Mouse (Mus musculus) right cerebral cortex, postnatal 10 days (tissue): ENCODE measurements around the gene Asb11.

Experiments
- DNase-seq, 2 experiments: peaks; one replicate each; pipeline ENCODE4 v3.0.0; 2021; ENCODE audit warnings: low spot score in 2 of 2

The Asb11 gene

DNA sequence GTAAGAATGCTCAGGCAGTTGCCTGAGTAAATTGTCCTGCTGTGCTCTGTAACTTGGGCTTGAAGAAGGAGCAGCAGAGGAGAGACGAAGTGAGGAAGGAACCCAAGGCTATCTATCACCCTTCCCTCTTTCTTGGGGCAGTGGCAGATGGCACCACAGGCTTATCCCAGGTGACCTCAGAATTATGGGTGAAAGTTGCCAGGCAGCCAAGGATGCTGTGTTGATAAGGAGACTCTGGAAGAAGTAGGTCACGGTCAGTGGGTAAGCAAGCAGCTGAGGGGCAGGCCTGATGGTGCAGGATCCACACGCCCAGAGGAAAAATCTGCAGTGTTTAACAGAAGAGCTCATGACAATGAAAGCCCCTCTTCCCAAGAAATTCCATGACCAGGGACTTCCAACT lies 4.5 kb downstream of the Asb11 start:
- DNase-seq, result no peak

DNA sequence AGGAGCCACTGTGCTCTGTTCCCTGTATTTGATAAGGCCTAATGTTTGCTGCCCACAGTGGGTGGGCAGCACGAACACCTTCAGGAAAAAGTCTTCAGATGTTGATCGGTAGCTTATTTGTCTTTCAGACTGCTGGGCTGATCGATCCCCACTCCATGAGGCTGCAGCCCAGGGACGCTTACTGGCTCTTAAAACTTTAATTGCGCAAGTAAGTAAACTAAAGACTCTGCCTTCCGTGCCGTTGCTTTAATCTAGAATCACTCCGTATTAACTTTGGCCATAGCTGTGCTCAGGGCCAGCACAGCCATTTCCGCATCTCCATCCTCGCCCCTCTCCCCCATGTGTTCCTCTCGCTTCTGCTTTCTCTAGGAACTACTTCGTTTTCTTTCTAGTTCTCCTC lies 8.8 kb downstream of the Asb11 start:
- DNase-seq, result no peak

DNA sequence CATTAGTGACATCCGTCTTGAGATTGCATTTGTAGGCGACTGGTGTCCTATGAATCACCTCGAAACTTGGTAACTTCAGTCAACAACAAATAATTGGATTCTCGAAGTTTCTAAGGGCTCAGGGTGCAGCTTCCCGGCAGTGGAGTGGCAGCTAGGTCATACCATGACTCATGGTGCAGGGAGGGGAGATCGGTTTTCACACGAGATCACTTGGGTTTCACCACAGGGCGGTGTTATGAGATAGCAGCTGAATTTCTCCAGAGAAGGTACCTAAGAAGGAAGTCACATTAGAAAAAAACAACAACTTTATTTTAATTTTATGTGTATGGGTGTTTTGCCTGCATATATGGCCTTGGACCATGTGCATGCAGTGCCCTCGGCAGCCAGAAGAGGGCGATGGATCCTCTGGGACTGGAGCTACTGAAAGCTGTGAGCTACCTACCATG lies 9.3 kb downstream of the Asb11 start:
- no peak for DNase-seq

DNA sequence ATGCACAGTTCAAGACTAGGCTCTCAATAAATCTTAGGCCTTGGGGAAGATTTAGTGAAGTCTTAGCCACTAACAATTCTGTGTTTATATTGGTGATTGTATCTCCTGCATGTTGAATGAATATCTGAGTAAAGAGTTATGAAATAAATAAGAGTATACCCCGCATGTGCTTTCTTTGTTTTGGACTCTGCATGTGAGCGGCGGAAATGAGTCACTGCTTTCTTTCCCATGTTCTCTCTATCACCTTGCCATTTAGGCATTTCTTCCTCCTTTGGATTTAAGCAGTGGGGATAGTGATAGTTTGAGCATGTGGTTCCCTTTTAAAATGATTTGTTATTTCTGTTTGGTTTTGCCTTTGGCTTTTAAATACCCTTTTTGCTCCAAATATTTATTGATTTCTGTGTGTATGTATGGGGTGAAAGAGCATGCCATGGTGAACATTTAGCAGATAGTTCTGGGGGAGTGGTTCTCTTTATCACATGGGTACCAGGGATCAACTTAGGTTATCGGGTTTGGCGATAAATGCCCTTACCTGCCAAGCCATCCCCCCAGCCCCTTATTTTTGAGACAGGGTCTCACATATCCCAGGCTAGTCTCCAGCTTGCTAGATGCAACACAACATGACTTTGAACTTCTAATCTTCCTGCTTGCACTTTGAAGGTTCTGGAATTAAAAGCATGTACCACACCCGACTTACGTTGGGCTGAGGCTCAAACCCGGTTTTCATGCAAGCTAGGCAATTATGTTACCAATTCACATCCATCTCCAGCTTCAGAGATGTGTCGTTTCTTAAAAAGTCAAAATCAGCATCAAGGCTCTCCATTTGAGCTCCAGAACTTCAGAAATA lies 10.3 kb downstream of the Asb11 start:
- no peak for DNase-seq

DNA sequence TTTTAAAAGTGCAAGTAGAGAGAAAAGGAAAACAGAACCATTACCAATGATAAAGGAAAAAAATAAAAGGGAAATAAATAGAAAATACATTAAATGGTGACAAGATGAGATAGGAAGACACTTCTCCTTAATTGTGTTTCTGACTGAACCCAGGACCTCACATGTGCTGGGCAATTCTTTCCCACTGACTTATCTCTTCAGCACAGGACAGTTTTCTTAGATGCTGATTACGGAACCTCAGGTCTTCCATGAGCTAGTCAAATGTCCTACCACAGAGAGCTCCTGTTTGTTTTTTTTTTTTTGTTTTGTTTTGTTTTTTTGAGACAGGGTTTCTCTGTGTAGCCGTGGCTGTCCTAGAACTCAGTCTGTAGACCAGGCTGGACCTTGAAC lies 10.9 kb downstream of the Asb11 start:
- no peak for DNase-seq

DNA sequence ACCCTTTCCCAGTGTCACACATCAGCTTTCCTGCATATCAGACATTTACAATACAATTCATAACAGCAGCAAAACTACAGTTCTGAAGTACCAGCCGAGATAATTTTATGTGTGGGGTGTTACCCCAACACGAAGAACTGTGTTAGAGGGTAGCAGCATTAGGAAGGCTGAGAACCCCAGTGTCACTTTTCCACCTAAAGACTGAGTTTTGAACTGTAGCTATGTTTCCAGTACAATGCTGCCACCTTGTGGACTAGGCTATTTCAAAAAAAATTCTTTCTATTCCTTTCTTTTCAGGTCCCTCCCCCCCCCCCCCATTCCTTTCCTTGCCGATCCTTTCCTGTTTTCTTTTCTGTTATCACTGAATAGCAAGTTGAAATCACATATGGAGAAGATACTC lies 12.4 kb downstream of the Asb11 start:
- peak in 1 of 2 experiments; percentile 32 for DNase-seq

DNA sequence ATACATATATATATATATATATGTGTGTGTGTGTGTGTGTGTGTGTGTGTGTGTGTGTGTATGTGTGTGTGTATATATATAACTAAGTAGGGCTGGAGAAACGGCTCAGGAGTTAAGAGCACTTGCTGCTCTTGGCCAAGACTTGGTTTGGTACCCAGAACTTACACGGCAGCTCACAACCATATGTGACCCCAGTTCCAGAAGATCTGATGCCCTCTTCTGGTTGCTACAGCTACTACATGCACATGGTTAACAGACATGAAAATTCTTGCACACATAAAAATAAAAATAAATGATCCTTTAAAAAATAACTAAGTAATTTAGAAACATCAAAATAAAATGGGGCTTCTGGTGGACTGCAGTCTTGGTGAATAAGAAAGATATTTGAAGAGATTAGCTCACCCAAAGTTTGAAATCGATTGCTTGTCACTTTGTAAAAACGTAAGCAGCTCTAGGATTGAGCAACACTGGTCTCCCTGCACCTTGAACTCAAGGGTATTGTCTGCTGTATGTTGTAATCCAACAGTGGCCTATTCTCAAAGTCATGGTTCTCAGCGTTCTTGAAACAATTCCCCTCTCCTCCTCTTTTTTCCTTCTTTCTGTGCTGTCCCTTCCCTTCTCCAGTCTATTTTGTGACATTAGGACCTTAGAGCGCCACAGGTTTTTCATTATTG lies 22.5 kb downstream of the Asb11 start:
- DNase-seq, result no peak

DNA sequence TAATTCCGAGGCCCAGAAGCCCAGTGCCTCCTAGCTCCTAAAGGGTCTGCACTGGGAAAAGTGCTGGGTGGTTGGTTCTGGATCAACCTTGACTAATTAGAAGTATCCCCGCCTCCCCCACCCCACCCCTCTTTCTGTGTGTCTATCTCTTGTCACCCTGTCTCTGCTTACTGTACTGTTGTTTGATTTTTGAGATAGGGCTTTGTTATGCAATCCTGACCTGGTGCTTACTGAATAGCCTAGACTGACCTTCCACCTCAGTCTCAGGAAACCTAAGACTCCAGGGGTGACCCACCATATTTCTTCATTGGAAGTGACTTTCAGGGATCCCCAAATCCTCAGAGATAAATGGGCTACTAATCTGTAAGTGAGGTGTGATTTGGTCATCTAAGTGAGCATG lies 65.5 kb downstream of the Asb11 start:
- DNase-seq, result no peak

DNA sequence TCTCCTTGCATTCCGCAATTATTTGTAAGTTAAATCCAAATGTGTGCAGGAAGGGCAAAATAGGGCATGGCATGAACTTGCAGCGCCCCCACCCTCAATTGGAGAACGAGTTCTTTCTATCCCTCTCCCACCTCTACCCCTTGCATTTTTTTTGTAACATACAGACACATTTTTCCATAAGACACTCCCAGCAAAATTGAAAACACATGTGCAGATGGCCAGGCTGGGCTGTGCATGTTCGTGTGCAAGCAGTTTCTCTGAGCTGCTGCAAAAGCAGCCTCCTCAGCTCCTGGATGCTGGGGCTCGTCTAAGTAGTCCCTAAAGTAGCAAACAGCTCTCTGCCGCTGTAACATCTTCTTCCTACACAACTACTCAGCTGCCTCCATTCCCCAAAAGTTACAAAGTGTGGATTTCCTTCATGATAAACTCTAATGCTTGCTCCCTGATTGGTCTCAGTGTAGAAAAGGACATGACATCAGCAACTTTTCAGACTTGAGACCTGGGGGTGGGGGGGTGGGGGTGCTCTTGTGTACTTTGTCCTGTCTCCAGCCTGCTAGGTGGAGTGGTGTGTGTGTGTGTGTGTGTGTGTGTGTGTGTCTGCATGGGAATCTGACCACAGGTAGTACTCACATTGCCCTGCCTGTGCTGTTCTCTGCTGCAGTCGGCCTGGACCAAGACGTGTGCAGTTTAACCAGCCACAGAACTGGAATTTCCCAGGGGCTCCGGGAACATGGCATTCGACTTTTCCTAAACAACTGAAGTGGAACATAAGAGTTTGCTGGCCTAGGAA lies 69.1 kb downstream of the Asb11 start, which contains the start of gene Asb9:
TSS of gene Asb9 (plus strand) at position 619 of the 790 bp plus-strand sequence.
- DNase-seq, result no peak

DNA sequence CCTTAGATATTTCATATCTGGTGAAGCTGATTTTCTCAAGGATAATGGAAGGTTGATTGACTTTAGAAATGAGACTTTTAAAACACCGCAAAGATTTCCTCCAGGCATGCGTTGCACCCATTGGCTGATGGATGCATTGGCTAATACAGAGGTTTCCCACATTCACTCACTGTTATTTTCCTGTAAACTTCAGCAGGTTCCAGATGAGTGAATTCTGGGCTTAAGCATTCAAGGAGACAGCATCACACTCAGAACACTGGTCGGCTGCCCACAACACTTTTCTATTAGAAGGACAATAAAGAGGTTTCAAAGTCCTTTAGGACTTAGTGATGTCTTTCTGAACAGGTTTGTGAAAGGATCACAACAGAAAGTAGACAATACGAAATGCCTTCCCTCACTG lies 70.3 kb downstream of the Asb11 start:
- DNase-seq, result no peak

DNA sequence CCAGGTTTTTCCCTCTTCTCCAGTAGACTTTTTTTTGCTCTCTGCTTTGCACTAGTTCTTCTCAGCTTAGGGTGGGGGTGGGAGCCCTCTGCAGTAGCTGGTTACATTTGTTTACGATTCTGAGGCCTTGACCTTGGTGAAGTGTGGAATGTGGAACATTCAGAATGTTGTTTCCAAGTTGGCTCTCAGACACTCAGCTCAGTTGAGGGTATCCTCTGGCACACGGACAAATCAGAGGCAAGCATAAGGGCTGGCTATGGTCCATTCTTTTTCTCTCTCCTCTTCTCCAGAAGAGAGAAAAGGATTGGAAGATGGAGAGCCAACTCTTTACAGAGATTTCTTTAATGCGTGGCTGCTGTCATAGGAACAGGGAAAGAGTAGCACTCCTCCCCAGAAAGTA lies 71.9 kb downstream of the Asb11 start:
- no peak for DNase-seq
